Mouse (Mus musculus) cerebellum, adult 18-20 months (tissue): ENCODE results near the gene Myo10.

ENCODE experiments used
- DNase-seq, 2 experiments: peaks; one replicate each; pipeline ENCODE4 v3.0.0; 2021

Gene Myo10

DNA sequence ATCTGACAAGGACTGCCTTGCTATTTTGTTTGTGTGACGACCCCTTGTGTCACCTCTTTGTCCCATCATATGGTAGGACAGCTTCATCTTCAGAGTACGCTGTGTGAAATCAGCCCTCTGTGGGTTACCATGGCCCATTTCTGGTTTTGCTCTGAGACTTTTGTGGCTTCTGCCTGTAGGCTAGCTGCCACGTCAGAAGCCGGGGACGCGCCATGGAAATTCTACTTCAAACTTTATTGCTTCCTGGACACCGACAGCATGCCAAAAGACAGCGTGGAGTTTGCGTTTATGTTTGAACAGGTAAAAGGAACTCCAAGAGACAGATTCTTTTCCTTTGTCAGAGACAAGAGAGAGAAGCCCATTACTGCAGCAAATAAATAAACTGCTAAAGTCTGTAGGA lies 184.6 kb downstream of the Myo10 start:
- DNase-seq, result no peak

DNA sequence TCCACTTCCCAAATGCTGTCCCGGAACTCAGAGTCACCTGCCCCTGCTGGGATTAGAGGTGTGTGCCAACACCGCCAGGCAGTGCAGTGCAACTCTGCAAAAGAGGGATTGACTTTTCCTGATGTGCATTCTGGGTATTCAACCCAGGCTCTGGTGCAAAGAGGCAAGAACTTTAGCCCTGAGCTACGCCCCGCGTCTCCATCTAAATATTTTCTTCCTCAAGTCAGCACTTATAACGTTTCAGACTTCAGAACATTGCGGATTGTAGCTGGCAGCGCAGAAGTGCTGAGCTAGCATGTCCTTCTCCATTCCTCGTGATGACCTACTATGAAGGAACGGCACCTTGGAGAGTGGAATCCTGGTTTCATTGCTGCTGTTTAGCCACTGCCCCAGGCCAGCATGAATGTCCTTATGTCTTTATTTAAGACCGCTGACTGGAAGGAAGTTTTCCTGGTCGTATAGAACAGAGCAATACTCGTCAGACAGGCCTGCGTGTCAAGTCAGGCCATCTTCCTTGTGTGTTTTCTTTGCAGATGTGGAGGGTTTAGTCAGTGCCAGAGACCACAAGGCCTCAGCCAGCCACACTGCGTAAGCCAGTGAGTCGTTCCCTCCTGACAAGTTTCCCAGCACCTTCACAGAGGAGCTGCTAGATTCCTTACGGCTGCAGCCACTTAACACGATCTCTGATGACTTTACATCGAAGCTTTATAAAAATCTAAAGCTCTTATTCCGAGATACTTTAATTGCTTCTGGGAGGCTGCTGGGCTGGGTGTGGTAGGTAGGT lies 186.5 kb downstream of the Myo10 start:
- DNase-seq, result no peak

- no peak for DNase-seq
These were observed 187.3 kb downstream of the Myo10 start for GRCm38 (mm10) chr15:25809669-25810068.

DNA sequence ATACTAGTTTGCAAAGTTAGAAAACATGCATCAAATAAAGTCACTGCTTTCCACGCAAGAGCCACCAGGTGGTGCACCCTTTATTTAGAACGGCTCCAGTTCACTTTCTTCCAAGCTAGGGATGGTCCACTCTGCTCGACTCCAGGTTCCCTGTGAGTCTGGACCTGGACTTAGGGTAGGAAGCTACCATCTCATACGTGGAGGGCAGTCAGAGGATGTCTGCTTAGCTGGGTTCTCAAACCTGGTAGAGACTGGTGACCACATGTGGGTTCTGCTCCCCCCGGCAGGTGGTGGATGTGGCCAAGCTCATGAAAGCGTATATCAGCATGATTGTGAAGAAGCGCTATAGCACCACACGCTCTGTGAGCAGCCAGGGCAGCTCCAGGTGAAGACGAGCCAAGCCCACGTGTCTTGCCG lies 189.5 kb downstream of the Myo10 start:
- no peak for DNase-seq

GRCm38 (mm10) chr15:25812479-25812878 lies 190.2 kb downstream of the Myo10 start:
- DNase-seq, result no peak

- DNase-seq, result no peak
These were observed 192.2 kb downstream of the Myo10 start for GRCm38 (mm10) chr15:25814535-25814934.

GRCm38 (mm10) chr15:25817191-25817590 lies 194.9 kb downstream of the Myo10 start:
- DNase-seq, result no peak

- no peak for DNase-seq
These were observed 199.7 kb downstream of the Myo10 start for GRCm38 (mm10) chr15:25821981-25822380.

DNA sequence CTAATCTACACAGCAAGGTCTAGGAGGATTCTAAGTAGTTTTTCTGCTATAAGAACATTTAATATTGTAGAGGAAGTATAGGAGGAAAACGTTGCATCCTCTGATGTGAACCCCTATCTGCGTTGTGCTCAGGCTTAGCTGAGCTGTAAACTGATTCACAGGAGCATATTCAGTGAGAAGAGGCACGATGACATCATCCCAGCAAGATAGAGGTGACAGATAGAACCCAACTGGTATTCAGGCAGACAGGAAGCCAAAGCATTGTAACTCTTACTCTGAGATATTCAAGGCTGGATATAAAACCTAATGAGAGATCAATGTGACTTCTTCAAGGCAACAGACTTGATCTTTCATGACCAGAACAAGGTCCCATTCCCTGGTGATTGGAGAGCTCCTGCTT lies 200.3 kb downstream of the Myo10 start:
- no peak for DNase-seq

GRCm38 (mm10) chr15:25826531-25826961 lies 204.2 kb downstream of the Myo10 start:
- DNase-seq, result no peak

GRCm38 (mm10) chr15:25828464-25828863 lies 206.1 kb downstream of the Myo10 start:
- DNase-seq, result no peak

- DNase-seq, result no peak
These were observed 208.1 kb downstream of the Myo10 start for GRCm38 (mm10) chr15:25830426-25830825.

- no peak for DNase-seq
These were observed 212.0 kb downstream of the Myo10 start for GRCm38 (mm10) chr15:25834282-25834681.

- DNase-seq, result no peak
These were observed 212.8 kb downstream of the Myo10 start for GRCm38 (mm10) chr15:25834920-25835674.

DNA sequence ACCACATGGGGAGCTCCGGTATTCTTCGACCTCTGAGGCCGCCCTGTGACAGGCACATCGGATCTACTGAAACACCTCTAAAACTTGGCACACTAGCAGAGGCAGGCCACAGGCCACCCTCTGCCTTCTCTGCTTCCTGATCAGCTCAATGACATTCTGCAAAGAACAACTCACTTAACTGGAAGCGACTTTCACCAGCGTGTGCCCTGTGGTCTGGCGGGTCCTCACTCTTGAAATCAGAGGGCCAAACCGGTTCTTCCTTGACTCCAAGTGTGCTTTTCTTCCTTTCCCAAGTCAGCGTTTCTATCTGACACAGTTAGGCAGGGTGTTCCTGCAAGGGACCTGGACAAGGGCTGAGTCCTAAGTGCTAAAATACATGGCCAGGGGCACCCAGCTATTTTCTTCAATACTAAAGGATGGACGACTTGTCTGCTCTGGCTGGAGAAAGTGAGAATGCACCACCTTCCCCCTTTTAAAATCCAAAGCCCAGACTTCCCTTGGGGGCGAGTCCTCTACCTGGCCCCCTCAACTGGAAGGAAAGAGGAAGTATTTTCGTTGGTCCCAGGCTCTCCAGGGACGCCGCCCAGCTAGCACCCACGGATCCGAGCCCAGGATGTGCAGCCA lies 220.2 kb downstream of the Myo10 start:
- no peak for DNase-seq

DNA sequence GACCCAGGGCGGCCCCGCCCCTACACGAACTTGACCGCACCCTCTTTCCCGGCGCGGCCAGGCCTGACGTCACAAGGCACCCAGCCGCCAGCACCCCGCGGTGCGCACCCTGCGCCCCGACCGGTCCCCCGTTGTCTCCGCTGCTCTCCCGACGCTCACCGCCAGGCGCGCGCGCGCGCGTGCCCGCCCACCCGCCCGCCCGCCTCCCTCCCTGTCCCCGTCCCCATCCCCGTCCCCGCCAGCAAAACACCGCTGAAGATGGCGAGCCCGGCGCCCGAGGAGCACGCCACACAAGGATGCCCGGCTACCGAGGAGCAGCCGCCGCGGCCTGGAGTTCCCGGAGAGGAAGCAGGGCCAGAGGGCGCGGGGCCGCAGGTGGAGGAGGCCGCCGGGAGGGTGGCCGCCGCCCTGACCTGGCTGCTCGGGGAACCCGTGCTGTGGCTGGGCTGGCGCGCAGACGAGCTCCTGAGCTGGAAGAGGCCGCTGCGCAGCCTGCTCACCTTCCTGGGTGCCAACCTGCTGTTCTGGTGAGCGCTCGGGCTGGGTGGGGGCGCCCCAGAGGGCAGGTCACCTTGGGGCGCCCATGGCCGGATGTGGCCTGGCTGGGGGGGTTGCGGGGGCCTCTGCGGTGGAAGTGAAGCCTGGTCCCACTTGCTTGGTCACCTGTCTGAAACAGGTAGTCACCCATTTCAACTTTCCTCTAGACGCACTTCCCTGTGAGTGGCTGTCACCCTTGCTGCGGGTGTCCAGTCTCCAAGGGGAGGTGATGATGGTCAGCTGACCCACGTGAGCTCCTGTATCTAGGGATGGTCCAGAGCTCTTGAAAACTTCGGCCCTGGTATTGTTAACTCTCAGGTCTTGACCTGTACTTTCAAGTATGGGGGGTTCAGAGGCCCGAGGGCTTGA lies 221.0 kb downstream of the Myo10 start, which contains the start of gene Retreg1:
Retreg1 (plus strand) TSS at position 95 of the 906 bp plus-strand sequence.
- peak; percentile 73 to 81 for DNase-seq

DNA sequence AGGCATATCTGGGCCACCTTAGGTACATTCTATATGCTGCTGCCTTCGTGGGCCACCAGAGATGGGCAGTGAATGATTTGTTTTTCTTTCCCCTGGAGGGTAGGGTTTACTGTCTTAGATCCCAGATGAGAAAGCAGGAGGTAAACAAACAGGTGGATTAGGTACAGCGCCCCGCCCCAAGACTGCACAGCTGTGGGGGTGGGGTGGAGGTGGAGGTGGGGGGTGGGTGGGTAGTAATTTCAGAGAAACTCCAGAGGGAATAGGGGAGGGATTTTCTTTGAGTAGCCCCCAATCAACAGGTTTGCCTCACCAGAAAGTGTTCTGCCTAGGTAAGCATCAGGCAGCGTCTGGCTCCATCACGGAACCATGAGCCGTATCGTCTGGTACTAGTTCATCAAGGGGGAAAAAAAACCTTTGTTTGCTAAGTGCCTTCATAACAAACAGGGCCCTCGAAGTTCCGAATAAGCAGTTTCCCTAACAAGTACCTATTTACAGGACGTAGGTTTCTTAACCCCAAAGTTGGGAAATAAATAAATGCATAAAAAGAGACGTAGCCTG lies 221.8 kb downstream of the Myo10 start:
- DNase-seq, result no peak

- no peak for DNase-seq
These were observed 222.4 kb downstream of the Myo10 start for GRCm38 (mm10) chr15:25844771-25845170.

DNA sequence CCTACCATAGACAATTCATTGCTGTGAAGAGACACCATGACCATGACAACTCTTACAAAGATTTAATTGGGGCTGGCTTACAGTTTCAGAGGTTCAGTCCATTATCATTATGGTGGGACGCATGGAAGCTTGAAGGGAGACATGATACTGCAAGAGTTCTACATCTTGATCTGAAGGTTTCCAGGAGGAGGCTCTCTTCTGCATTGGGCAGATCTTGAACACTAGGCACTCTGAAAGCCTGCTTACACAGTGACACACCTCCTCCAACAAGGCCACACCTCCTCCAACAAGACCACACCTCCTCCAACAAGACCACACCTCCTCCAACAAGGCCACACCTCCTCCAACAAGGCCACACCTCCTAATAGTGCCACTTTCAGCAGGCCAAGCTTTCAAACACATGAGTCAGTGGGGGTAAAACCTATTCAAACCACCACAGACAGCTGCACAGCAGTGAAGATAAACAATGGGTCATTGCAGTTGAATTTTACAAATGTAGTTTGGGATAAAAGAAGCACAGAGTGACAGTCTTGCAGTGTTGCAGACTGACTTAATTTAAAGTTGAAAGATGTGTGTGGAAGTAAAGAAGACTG lies 225.3 kb downstream of the Myo10 start:
- no peak for DNase-seq

- DNase-seq, result no peak
These were observed 228.2 kb downstream of the Myo10 start for GRCm38 (mm10) chr15:25850552-25850951.

GRCm38 (mm10) chr15:25854270-25854904 lies 232.1 kb downstream of the Myo10 start:
- DNase-seq, result no peak
